ENCODE assay signal across 8 mouse cellular contexts in the genomic region with DNA sequence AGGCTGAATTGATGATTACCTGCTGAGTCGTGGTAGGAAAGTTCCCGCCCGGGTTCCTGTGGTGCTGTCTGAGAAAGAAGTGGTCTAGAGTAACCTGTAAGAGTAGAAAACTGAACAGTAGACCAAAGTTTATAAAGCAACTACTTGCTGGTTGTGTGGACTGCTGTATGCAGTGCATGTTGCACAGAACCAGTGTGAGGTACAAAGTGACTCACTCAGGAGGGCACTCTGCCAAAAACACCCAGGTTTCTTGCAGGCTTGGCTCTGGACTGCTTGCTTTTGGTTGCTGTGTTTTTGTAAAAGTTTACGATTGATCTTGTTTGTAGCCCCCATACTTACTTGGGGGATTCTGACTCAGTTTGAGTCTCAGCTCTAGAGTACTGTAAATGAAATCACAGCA. TPM values are rescaled to one million over a fixed set of nuclear protein-coding genes. Genes with fewer than 3 reads are reported as not detected.
DNase-seq lines count a peak whose midpoint lies in the region; ATAC-seq and TF ChIP-seq lines count a peak whose summit lies in the region.
"Had no signal": no experiment of that assay in that cellular context is flagged by ENCODE, and none has a peak within 500 bp of the region (broad histone marks: within the 10 kb centered on the region; RNA-seq: fewer than 3 reads in every experiment).

No protein-coding gene starts in this region.

- DNase-seq in CH12.LX (ENCODE audit: extremely low read depth): no peak
- peak; percentile 95 for DNase-seq in NIH3T3 (ENCODE audit: low read depth)
- peak; percentile 84 for DNase-seq in embryonic facial prominence, embryonic 14.5 days (ENCODE audit: low spot score)
- peak; percentile 79 to 84 for DNase-seq in left cerebral cortex, adult 18-20 months (ENCODE audit: low spot score in 2 of 2)
- peak; percentile 70 for DNase-seq in midbrain, postnatal 0 days (ENCODE audit: low spot score)
- DNase-seq in T-cell, adult 2 months (ENCODE audit: low spot score): no peak

- WGBS in embryonic facial prominence, embryonic 14.5 days: 36% methylated on average over 4 of the region's 4 CpGs
- 49% methylated on average over 4 of the region's 4 CpGs for WGBS in midbrain, postnatal 0 days

- peaks cover 0 to 30% of the 10 kb centered on the region in 2 experiments; a peak in 2 of 4 replicates for H3K4me1 ChIP-seq in CH12.LX (ENCODE audit: control insufficient read depth in 1 of 2, insufficient read depth in 2 of 2)
- peaks cover 5% of the 10 kb centered on the region; the same call in 1 of the 2 replicates for H3K4me1 ChIP-seq in embryonic facial prominence, embryonic 14.5 days (ENCODE audit: control insufficient read depth, insufficient read depth, low read length)
- H3K4me1 ChIP-seq in midbrain, postnatal 0 days (ENCODE audit: insufficient read depth, low read length): no peaks in the 10 kb centered on the region
- H3K4me1 ChIP-seq: embryonic facial prominence, embryonic 12.5 days had no signal

- H3K4me2 ChIP-seq in CH12.LX (ENCODE audit: insufficient read depth, low read depth, poor library complexity, severe bottlenecking): no peak overlapping the region
- no peak overlapping the region for H3K4me2 ChIP-seq in embryonic facial prominence, embryonic 14.5 days (ENCODE audit: low read depth, low read length)
- H3K4me2 ChIP-seq in midbrain, postnatal 0 days (ENCODE audit: low read depth, low read length, poor library complexity, severe bottlenecking): no peak overlapping the region
- H3K4me2 ChIP-seq: embryonic facial prominence, embryonic 12.5 days had no signal

- no peaks in the 10 kb centered on the region for H3K9me3 ChIP-seq in CH12.LX (replicated peaks; ENCODE audit: low read length)
- no peaks in the 10 kb centered on the region for H3K9me3 ChIP-seq in embryonic facial prominence, embryonic 14.5 days (ENCODE audit: control insufficient read depth, low read length)
- H3K9me3 ChIP-seq in midbrain, postnatal 0 days (ENCODE audit: low read length): no peaks in the 10 kb centered on the region
- H3K9me3 ChIP-seq: embryonic facial prominence, embryonic 12.5 days had no signal

- no peaks in the 10 kb centered on the region for H3K79me2 ChIP-seq in CH12.LX (replicated peaks; ENCODE audit: control insufficient read depth, extremely low read depth, insufficient read depth, poor library complexity, severe bottlenecking)

- no peak for TF ChIP-seq POLR2A in CH12.LX (IDR thresholded peaks at IDR 0.05; ENCODE audit: low read depth, low read length)

- TF ChIP-seq CTCF in CH12.LX (conservative IDR thresholded peaks at IDR 0.05 in 1 of 2, IDR thresholded peaks at IDR 0.05 in 1 of 2; ENCODE audit: low read depth in 2 of 2, low read length in 2 of 2): no peak
- no peak for TF ChIP-seq CTCF in midbrain, postnatal 0 days (IDR thresholded peaks at IDR 0.05)

- H3K9ac ChIP-seq in CH12.LX (ENCODE audit: insufficient read depth, low read depth): no peak overlapping the region
- H3K9ac ChIP-seq in embryonic facial prominence, embryonic 14.5 days (ENCODE audit: low read depth, low read length): no peak overlapping the region
- no peak overlapping the region for H3K9ac ChIP-seq in midbrain, postnatal 0 days (replicated peaks; ENCODE audit: low read length, poor library complexity, severe bottlenecking)
- H3K9ac ChIP-seq: embryonic facial prominence, embryonic 12.5 days had no signal

- in situ Hi-C loops in CH12.LX (cut with MboI; ENCODE audit: low pct_ligation_motif_present, low pct_unique_long_range_greater_than_20kb, low sequenced_read_pairs): no loop called here

- no peaks in the 10 kb centered on the region for H3K27me3 ChIP-seq in CH12.LX (replicated peaks)
- H3K27me3 ChIP-seq in embryonic facial prominence, embryonic 14.5 days (replicated peaks; ENCODE audit: control insufficient read depth, insufficient read depth, low read length): no peaks in the 10 kb centered on the region
- H3K27me3 ChIP-seq in midbrain, postnatal 0 days (ENCODE audit: insufficient read depth, low read length): no peaks in the 10 kb centered on the region
- H3K27me3 ChIP-seq: embryonic facial prominence, embryonic 12.5 days had no signal

- H3K36me3 ChIP-seq in CH12.LX (replicated peaks in 1 of 2; ENCODE audit: control insufficient read depth in 1 of 2, insufficient read depth in 1 of 2, low read length in 1 of 2): peaks cover 16 to 34% of the 10 kb centered on the region in 2 experiments
- peaks cover 18% of the 10 kb centered on the region for H3K36me3 ChIP-seq in embryonic facial prominence, embryonic 14.5 days (ENCODE audit: control insufficient read depth, insufficient read depth, low read length)
- no peaks in the 10 kb centered on the region for H3K36me3 ChIP-seq in midbrain, postnatal 0 days (ENCODE audit: insufficient read depth, low read length)
- H3K36me3 ChIP-seq: embryonic facial prominence, embryonic 12.5 days had no signal

- no peak for TF ChIP-seq RAD21 in CH12.LX (IDR thresholded peaks at IDR 0.05; ENCODE audit: low read depth, low read length)

- H3K27ac ChIP-seq in CH12.LX (ENCODE audit: insufficient read depth, low read depth): no peak overlapping the region
- peak overlapping the region; percentile 24; the same call in 1 of the 2 replicates for H3K27ac ChIP-seq in embryonic facial prominence, embryonic 14.5 days (replicated peaks; ENCODE audit: low read depth, low read length)
- H3K27ac ChIP-seq in midbrain, postnatal 0 days (ENCODE audit: low read depth, low read length): no peak overlapping the region
- H3K27ac ChIP-seq: embryonic facial prominence, embryonic 12.5 days had no signal

- peak; percentile 82 for ATAC-seq in embryonic facial prominence, embryonic 14.5 days (ENCODE audit: low read depth)
- ATAC-seq in inflammation-experienced regulatory T-cells, adult 6 months: peak; percentile 36
- no peak for ATAC-seq in midbrain, postnatal 0 days (ENCODE audit: low FRiP score)

- H3K4me3 ChIP-seq in CH12.LX (replicated peaks in 1 of 3; ENCODE audit: low read depth in 2 of 3, low read length in 2 of 3, poor library complexity in 1 of 3): no peak overlapping the region
- no peak overlapping the region for H3K4me3 ChIP-seq in embryonic facial prominence, embryonic 14.5 days (ENCODE audit: low read depth, low read length)
- no peak overlapping the region for H3K4me3 ChIP-seq in midbrain, postnatal 0 days (ENCODE audit: low read depth, low read length)
- H3K4me3 ChIP-seq: embryonic facial prominence, embryonic 12.5 days had no signal

- no peak for TF ChIP-seq EP300 in CH12.LX (IDR thresholded peaks at IDR 0.05; ENCODE audit: low read length)

- dilution Hi-C loops in CH12.LX (cut with MboI; ENCODE audit: extremely low pct_ligation_motif_present, extremely low pct_unique_long_range_greater_than_20kb, low sequenced_read_pairs): no loop called here

TF ChIP-seq in CH12.LX, 34 proteins besides CTCF, POLR2A, EP300 and RAD21:
- TF ChIP-seq ZMIZ1 (IDR thresholded peaks at IDR 0.05; ENCODE audit: low read depth, low read length) (peak; percentile 33; the same call in 1 of the 2 replicates), ZNF384 (IDR thresholded peaks at IDR 0.05; ENCODE audit: low read depth, low read length) (no peak)

RNA-seq across cellular contexts. Expression of gene Manba, which starts 15.4 kb away (rescaled TPM):
- total RNA-seq in CH12.LX (2012; rRNA removed) (32.3 and 35.2 TPM in 2 replicates), CH12.LX (2014; rRNA removed) (30.9 and 36.4 TPM in 2 replicates)
- 29.8 and 31.5 TPM in 2 replicates for polyA plus RNA-seq in CH12.LX (2012; ENCODE audit: insufficient read length, low read depth)
- 7.9 and 8.1 TPM in 2 replicates for polyA plus RNA-seq in embryonic facial prominence, embryonic 14.5 days (2014; fragmentation: Nextera tagmentation; extraction: Ambion mirVana)
- 10 to 100 TPM; 18.0 to 26.9 (median 26.4) TPM for polyA plus RNA-seq in inflammation-experienced regulatory T-cells, adult 6 months (2017; shearing (Covaris generic))
- 10 to 100 TPM in 1 of 2 experiments, 1 to 10 TPM in 1; 9.1 to 10.1 TPM for total RNA-seq in left cerebral cortex, adult 18-20 months (2021)
- total RNA-seq in midbrain, postnatal 0 days (2014; rRNA removed): 11.0 and 14.0 TPM in 2 replicates
- polyA plus RNA-seq in midbrain, postnatal 0 days (2015; fragmentation: Nextera tagmentation; extraction: Ambion mirVana): 7.2 and 8.0 TPM in 2 replicates

RNA-seq across cellular contexts. Expression of gene Ube2d3, which starts 32.0 kb away (rescaled TPM):
- total RNA-seq in CH12.LX (2012; rRNA removed) (590 and 839 TPM in 2 replicates), CH12.LX (2014; rRNA removed) (1,791 and 1,803 TPM in 2 replicates)
- polyA plus RNA-seq in CH12.LX (2012; ENCODE audit: insufficient read length, low read depth): 1,178 and 1,222 TPM in 2 replicates
- polyA plus RNA-seq in embryonic facial prominence, embryonic 14.5 days (2014; fragmentation: Nextera tagmentation; extraction: Ambion mirVana): 506 and 518 TPM in 2 replicates
- 100 to 1,000 TPM; 322 to 504 (median 355) TPM for polyA plus RNA-seq in inflammation-experienced regulatory T-cells, adult 6 months (2017; shearing (Covaris generic))
- total RNA-seq in left cerebral cortex, adult 18-20 months (2021): 100 to 1,000 TPM; 238 to 245 TPM
- total RNA-seq in midbrain, postnatal 0 days (2014; rRNA removed): 750 and 756 TPM in 2 replicates
- 309 and 319 TPM in 2 replicates for polyA plus RNA-seq in midbrain, postnatal 0 days (2015; fragmentation: Nextera tagmentation; extraction: Ambion mirVana)

RNA-seq across cellular contexts. Expression of gene Cisd2, which starts 46.2 kb away (rescaled TPM):
- total RNA-seq in CH12.LX (2012; rRNA removed): 36.4 and 39.4 TPM in 2 replicates
- 62.0 and 70.8 TPM in 2 replicates for total RNA-seq in CH12.LX (2014; rRNA removed)
- polyA plus RNA-seq in CH12.LX (2012; ENCODE audit: insufficient read length, low read depth): 58.2 and 65.5 TPM in 2 replicates
- polyA plus RNA-seq in embryonic facial prominence, embryonic 14.5 days (2014; fragmentation: Nextera tagmentation; extraction: Ambion mirVana): 41.0 and 43.8 TPM in 2 replicates
- polyA plus RNA-seq in inflammation-experienced regulatory T-cells, adult 6 months (2017; shearing (Covaris generic)): 10 to 100 TPM; 56.9 to 78.1 (median 68.0) TPM
- total RNA-seq in left cerebral cortex, adult 18-20 months (2021): 10 to 100 TPM; 34.6 to 36.0 TPM
- 26.8 and 31.7 TPM in 2 replicates for total RNA-seq in midbrain, postnatal 0 days (2014; rRNA removed)
- 40.0 and 43.7 TPM in 2 replicates for polyA plus RNA-seq in midbrain, postnatal 0 days (2015; fragmentation: Nextera tagmentation; extraction: Ambion mirVana)

Comparison
In these comparisons a context has a peak if more than half of its experiments do, and no peak if none do; other contexts are left out.
1. DNase-seq: peak in NIH3T3 (single experiment), embryonic facial prominence, embryonic 14.5 days (single experiment), left cerebral cortex, adult 18-20 months (2 of 2) and midbrain, postnatal 0 days (single experiment); none in CH12.LX (single experiment) and T-cell, adult 2 months (single experiment).